8 mouse cellular contexts compared by ENCODE assay signal in the genomic region with DNA sequence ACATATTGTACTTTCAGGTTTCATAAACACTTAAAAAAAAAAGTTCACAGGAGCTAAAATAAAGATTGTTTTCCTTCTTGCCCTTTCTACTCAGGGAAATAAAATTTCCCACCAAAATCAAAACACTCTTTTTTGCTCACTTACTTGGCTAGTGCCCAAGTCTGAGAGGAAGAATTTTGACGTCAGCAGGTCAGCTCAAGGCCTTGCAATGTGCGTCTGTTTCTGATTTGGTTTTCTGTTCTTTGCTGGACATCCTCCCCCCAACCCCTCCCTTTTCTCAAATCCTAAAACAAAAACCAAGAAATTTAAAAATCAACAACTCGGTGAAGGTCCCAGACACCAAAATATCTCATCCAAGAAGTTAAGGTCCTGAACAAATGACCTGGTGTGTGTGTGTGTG.
DNase-seq lines count a peak whose midpoint lies in the region; ATAC-seq and TF ChIP-seq lines count a peak whose summit lies in the region.

No protein-coding gene starts in this region.

- peaks cover 11% of the 10 kb centered on the region for H3K36me3 ChIP-seq in heart, adult 2 months (ENCODE audit: control insufficient read depth, insufficient read depth, low read length)
- H3K36me3 ChIP-seq in lung, embryonic 14.5 days (ENCODE audit: insufficient read depth) = peaks cover 22% of the 10 kb centered on the region; the same call in 1 of the 2 replicates

- TF ChIP-seq CTCF in heart, adult 2 months (IDR thresholded peaks at IDR 0.05) = no peak
- TF ChIP-seq CTCF in brain, embryonic 14.5 days (IDR thresholded peaks at IDR 0.05; ENCODE audit: borderline replicate concordance, extremely low read depth, insufficient read depth, insufficient read length) = no peak
- TF ChIP-seq CTCF in lung, embryonic 14.5 days (IDR thresholded peaks at IDR 0.05; ENCODE audit: low read depth) = no peak

- peak; percentile 45; the same call in 1 of the 2 replicates for ATAC-seq in lung, embryonic 14.5 days (ENCODE audit: insufficient read depth)
- ATAC-seq in megakaryocyte progenitor cell, adult 5-6 weeks (replicated peaks; ENCODE audit: poor library complexity) = no peak

- no peaks in the 10 kb centered on the region for H3K27me3 ChIP-seq in heart, adult 2 months (ENCODE audit: control insufficient read depth, insufficient read depth, low read length)
- no peaks in the 10 kb centered on the region for H3K27me3 ChIP-seq in lung, embryonic 14.5 days (ENCODE audit: insufficient read depth, low read length)

- H3K9ac ChIP-seq in heart, adult 2 months (ENCODE audit: low read depth, low read length) = no peak overlapping the region
- H3K9ac ChIP-seq in lung, embryonic 14.5 days = no peak overlapping the region

- TF ChIP-seq POLR2A in heart, adult 2 months (IDR thresholded peaks at IDR 0.05; ENCODE audit: insufficient read depth, low read depth, low read length) = no peak
- no peak for TF ChIP-seq POLR2A in brain, embryonic 14.5 days (IDR thresholded peaks at IDR 0.05; ENCODE audit: borderline replicate concordance, extremely low read depth, insufficient read depth, insufficient read length, poor library complexity, severe bottlenecking)

- H3K4me3 ChIP-seq in heart, adult 2 months = no peak overlapping the region
- H3K4me3 ChIP-seq in lung, embryonic 14.5 days (ENCODE audit: low read depth, low read length) = no peak overlapping the region

- H3K27ac ChIP-seq in heart, adult 2 months = peak overlapping the region; percentile 61
- H3K27ac ChIP-seq in lung, embryonic 14.5 days (ENCODE audit: low read depth) = 0 out of 2 replicates have a peak overlapping the region, but pooled peaks have one; percentile 50

- H3K79me2 ChIP-seq in heart, adult 2 months (replicated peaks; ENCODE audit: control insufficient read depth, insufficient read depth, low read length) = no peaks in the 10 kb centered on the region

- intact Hi-C loops in heart, adult 2 months (cut with DNase I) = no loop called here
- intact Hi-C loops in heart, postnatal 36 days (cut with DNase I) = no loop called here
- intact Hi-C loops in heart, postnatal 10 days (cut with DNase I) = no loop called here

- TF ChIP-seq EP300 in heart, adult 2 months (IDR thresholded peaks at IDR 0.05; ENCODE audit: insufficient read depth, low read depth, low read length) = 0 out of 2 replicates have a peak, but pooled peaks have one; percentile 42

- 19% methylated on average over 3 of the region's 3 CpGs for WGBS in heart, adult 2 months
- 17% methylated on average over 3 of the region's 3 CpGs for WGBS in lung, embryonic 14.5 days

- no peak overlapping the region for H3K4me2 ChIP-seq in lung, embryonic 14.5 days

- peak in 1 of 2 experiments; percentile 56 for DNase-seq in heart, adult 2 months
- DNase-seq in heart, postnatal 36 days = no peak
- DNase-seq in brain, embryonic 14.5 days (ENCODE audit: low read depth) = peak; percentile 32
- DNase-seq in heart, postnatal 10 days = peak; percentile 64 to 67
- peak; percentile 87 for DNase-seq in lung, embryonic 14.5 days
- no peak for DNase-seq in cerebellum, postnatal 14 days
- no peak for DNase-seq in urinary bladder, adult 18-20 months (ENCODE audit: low spot score in 2 of 2)

- H3K4me1 ChIP-seq in heart, adult 2 months (ENCODE audit: control insufficient read depth, insufficient read depth, low read length) = peaks cover 15% of the 10 kb centered on the region
- H3K4me1 ChIP-seq in lung, embryonic 14.5 days (ENCODE audit: insufficient read depth) = no peaks in the 10 kb centered on the region

- H3K9me3 ChIP-seq in lung, embryonic 14.5 days (ENCODE audit: low read depth, low read length) = no peaks in the 10 kb centered on the region

Comparison
In these comparisons a context has a peak if more than half of its experiments do, and no peak if none do; other contexts are left out.
1. DNase-seq: peak in brain, embryonic 14.5 days (single experiment), heart, postnatal 10 days (2 of 2) and lung, embryonic 14.5 days (single experiment); none in heart, postnatal 36 days (0 of 2), cerebellum, postnatal 14 days (0 of 2) and urinary bladder, adult 18-20 months (0 of 2).